Mouse (Mus musculus) neural tube, embryonic 11.5 days (tissue): ENCODE results near the gene Angptl1. TPM values are rescaled to one million over a fixed set of nuclear protein-coding genes. Genes with fewer than 3 reads are reported as not detected.

Source experiments
- ATAC-seq: fragments of 200-750 bp; cut with Nextera tagmentation; 2 replicates; pipeline ENCODE4 v1.8.0; 2017; ENCODE audit warnings: moderate number of reproducible peaks, mild to moderate bottlenecking, moderate TSS enrichment, moderate library complexity; ENCODE audit not compliant: insufficient read depth, low FRiP score, low TSS enrichment
- DNase-seq: peaks from one replicate; pipeline ENCODE4 v3.0.0-alpha.2; 2015; ENCODE audit warnings: low spot score
- H3K27ac ChIP-seq: fragments of 300-500 bp; sonication (generic); 2 replicates; pipeline ENCODE4 v1.5.1; 2014; ENCODE audit warnings: low read depth, mild to moderate bottlenecking, low read length
- H3K27me3 ChIP-seq: fragments of 300-500 bp; sonication (generic); 2 replicates; pipeline ENCODE4 v1.6.1; 2014; ENCODE audit warnings: mild to moderate bottlenecking, low read length, mixed read lengths; ENCODE audit not compliant: control insufficient read depth, insufficient read depth
- H3K36me3 ChIP-seq: fragments of 300-500 bp; sonication (generic); 2 replicates; pipeline ENCODE4 v1.6.1; 2014; ENCODE audit warnings: mild to moderate bottlenecking, low read length, moderate library complexity, mixed read lengths; ENCODE audit not compliant: control insufficient read depth, insufficient read depth
- H3K4me1 ChIP-seq: fragments of 300-500 bp; sonication (generic); 2 replicates; pipeline ENCODE4 v1.6.1; 2014; ENCODE audit warnings: low read length, mixed read lengths; ENCODE audit not compliant: control insufficient read depth, insufficient read depth
- H3K4me2 ChIP-seq: fragments of 300-500 bp; sonication (generic); 2 replicates; pipeline ENCODE4 v1.6.1; 2014; ENCODE audit warnings: low read depth, mild to moderate bottlenecking, moderate library complexity
- H3K4me3 ChIP-seq: fragments of 300-500 bp; sonication (generic); 2 replicates; pipeline ENCODE4 v1.5.1; 2014; ENCODE audit warnings: low read depth, low read length
- H3K9ac ChIP-seq: fragments of 300-500 bp; sonication (generic); 2 replicates; pipeline ENCODE4 v1.6.1; 2014; ENCODE audit warnings: mild to moderate bottlenecking, low read length
- H3K9me3 ChIP-seq: fragments of 300-500 bp; sonication (generic); 2 replicates; pipeline ENCODE4 v1.6.1; 2016; ENCODE audit warnings: low read length; ENCODE audit not compliant: control insufficient read depth
- WGBS: fragments of 180-500 bp; shearing (Covaris S2); extraction: QIAGEN DNeasy Blood & Tissue Kit; methylation state at CpG from one replicate; pipeline ENCODE4 v1.1.7; 2014; 5-methylcytosine and 5-hydroxymethylcytosine counted together
- polyA plus RNA-seq: library from polyadenylated mRNA; unstranded; fragments of >200 nt; fragmentation: Nextera tagmentation; extraction: Ambion mirVana; gene quantifications from 2 replicates; pipeline ENCODE4 v1.2.1, GENCODE M21; 2014

Angptl1 gene
- 9.5 and 13.0 TPM in 2 replicates for polyA plus RNA-seq

DNA sequence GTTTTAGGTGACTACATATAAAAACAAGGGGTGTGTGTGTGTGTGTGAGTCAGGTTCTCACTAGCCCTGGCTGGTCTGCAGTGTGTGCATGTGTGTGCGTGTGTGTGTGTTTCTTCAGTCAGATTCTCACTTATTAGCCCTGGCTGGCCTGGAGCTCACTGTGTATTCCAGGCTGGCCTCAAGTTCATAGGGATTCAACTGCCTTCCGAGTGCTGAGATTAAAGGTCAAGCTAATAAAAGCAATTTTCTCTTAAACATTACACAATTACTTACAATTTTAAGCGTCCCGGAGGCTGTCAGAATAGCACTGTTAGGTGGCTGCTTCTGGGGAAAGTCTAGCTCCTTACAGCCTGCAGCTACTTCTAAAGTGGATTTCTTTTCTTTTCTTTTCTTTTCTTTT is at the start of gene Angptl1:
Gene Angptl1, plus strand, starts transcription at position 386 of the 400 bp plus-strand sequence.
- H3K9me3 ChIP-seq = no peaks in the 10 kb centered on the region
- 49% methylated on average over 4 of the region's 4 CpGs for WGBS
- 0 out of 2 replicates have a peak within 1 kb of the TSS, but pooled peaks have one; percentile 9 for H3K27ac ChIP-seq
- ATAC-seq = no peak
- H3K4me2 ChIP-seq = peak within 1 kb of the TSS; percentile 1; the same call in 1 of the 2 replicates
- H3K36me3 ChIP-seq = no peaks in the 10 kb centered on the region
- peaks cover 9% of the 10 kb centered on the region; the same call in 1 of the 2 replicates for H3K4me1 ChIP-seq
- no peaks in the 10 kb centered on the region for H3K27me3 ChIP-seq
- no peak within 1 kb of the TSS for H3K9ac ChIP-seq
- no peak for DNase-seq
- 0 out of 2 replicates have a peak within 1 kb of the TSS, but pooled peaks have one; percentile 0 for H3K4me3 ChIP-seq

- WGBS = 3% methylated on average over 5 of the region's 5 CpGs
- Histone ChIP-seq H3K27me3 (no peaks in the 10 kb centered on the region), H3K4me2 (no peak overlapping the region), H3K4me1 (peaks cover 20% of the 10 kb centered on the region), H3K9me3 (no peaks in the 10 kb centered on the region), H3K27ac (peak overlapping the region; percentile 61), H3K36me3 (no peaks in the 10 kb centered on the region), H3K4me3 (no peak overlapping the region), H3K9ac (no peak overlapping the region)
- DNase-seq = peak; percentile 48
- peak; percentile 59 for ATAC-seq
Measured at GRCm38 (mm10) chr1:156789844-156790490, 48.4 kb upstream of the Angptl1 start.

GRCm38 (mm10) chr1:156796251-156796650 is 42.1 kb upstream of the Angptl1 start:
- Histone ChIP-seq H3K4me2 (no peak overlapping the region), H3K9me3 (no peaks in the 10 kb centered on the region), H3K27me3 (no peaks in the 10 kb centered on the region), H3K4me1 (peaks cover 2% of the 10 kb centered on the region; the same call in 1 of the 2 replicates), H3K9ac (no peak overlapping the region), H3K4me3 (no peak overlapping the region), H3K36me3 (no peaks in the 10 kb centered on the region), H3K27ac (no peak overlapping the region)
- DNase-seq (no peak), ATAC-seq (no peak)
- WGBS = 51% methylated on average over 9 of the region's 9 CpGs

GRCm38 (mm10) chr1:156801276-156801675 is 37.1 kb upstream of the Angptl1 start:
- ATAC-seq = no peak
- Histone ChIP-seq H3K9me3 (no peaks in the 10 kb centered on the region), H3K4me3 (no peak overlapping the region), H3K9ac (no peak overlapping the region), H3K27ac (no peak overlapping the region), H3K4me1 (0 out of 2 replicates have a peak, but pooled peaks cover under 1% of the 10 kb centered on the region), H3K4me2 (no peak overlapping the region), H3K27me3 (no peaks in the 10 kb centered on the region), H3K36me3 (no peaks in the 10 kb centered on the region)
- DNase-seq = no peak
- 65% methylated on average over 6 of the region's 6 CpGs for WGBS

DNA sequence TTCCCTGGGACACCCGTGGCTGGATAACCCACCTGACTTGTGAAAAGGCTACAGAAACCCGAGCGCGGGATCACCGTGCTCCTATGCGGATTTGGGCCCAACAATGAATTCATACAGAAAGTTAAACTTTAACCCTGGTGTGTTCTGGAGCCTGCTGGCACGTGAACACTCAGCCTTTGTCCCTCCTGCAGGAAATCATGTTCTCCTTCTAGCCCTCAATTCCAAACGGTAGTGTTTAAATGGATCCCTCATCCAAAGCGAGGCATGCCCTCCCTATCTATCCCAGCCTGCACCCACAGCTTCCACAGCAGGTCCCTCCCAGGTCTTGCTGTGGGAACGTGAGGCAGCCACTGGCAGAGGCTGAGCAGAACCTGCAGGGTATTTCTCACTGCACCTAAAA is 30.0 kb upstream of the Angptl1 start:
- no peak overlapping the region for H3K9ac ChIP-seq
- H3K27ac ChIP-seq = no peak overlapping the region
- H3K9me3 ChIP-seq = no peaks in the 10 kb centered on the region
- H3K36me3 ChIP-seq = no peaks in the 10 kb centered on the region
- WGBS = 46% methylated on average over 10 of the region's 10 CpGs
- no peaks in the 10 kb centered on the region for H3K27me3 ChIP-seq
- ATAC-seq = no peak
- DNase-seq = no peak
- no peak overlapping the region for H3K4me3 ChIP-seq
- H3K4me1 ChIP-seq = 0 out of 2 replicates have a peak, but pooled peaks cover 2% of the 10 kb centered on the region
- H3K4me2 ChIP-seq = no peak overlapping the region

DNA sequence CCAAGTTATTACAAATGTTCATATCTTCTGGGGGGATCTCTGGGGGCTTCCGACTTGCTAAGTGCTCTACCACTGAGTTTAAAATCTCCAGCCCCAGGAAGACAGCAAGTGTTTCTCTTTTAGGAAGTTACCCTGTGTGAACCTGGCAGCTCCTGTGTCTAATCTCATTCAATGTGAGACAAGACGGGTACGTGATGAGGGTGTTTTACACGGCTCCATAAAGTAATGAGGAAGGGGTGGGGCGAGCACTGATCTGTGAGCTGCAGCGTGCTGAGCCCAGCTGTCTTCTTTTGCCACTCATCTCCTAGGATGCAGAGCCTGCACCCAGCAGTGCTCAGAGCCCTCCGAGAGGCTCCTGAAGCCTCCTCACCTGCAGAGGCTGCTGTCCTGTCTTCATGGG is 26.4 kb upstream of the Angptl1 start:
- no peak overlapping the region for H3K4me3 ChIP-seq
- H3K27me3 ChIP-seq = no peaks in the 10 kb centered on the region
- H3K36me3 ChIP-seq = no peaks in the 10 kb centered on the region
- 0 out of 2 replicates have a peak, but pooled peaks cover 2% of the 10 kb centered on the region for H3K4me1 ChIP-seq
- DNase-seq = no peak
- no peak overlapping the region for H3K4me2 ChIP-seq
- 69% methylated on average over 7 of the region's 7 CpGs for WGBS
- ATAC-seq = no peak
- H3K9me3 ChIP-seq = no peaks in the 10 kb centered on the region
- no peak overlapping the region for H3K27ac ChIP-seq
- H3K9ac ChIP-seq = no peak overlapping the region

DNA sequence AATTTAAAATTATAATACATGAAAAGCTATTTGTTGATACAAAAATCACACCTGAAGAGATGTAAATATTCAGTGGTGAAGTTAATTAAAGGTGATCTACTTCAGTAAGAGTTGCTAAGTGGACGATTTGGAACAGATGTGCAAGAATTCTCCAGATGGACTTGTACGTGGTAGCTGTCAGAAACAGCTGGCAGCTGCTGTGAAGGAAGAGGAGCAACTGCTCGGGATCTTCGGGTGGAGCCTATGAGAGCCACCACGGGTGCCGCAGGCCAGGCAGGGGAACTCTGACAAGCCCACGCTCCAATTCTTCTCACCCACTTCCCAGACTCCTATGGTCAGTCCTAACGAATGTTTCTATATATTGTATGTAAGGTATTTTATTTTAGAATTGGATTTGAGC is 25.6 kb upstream of the Angptl1 start:
- DNase-seq (no peak), ATAC-seq (no peak)
- Histone ChIP-seq H3K9ac (no peak overlapping the region), H3K4me1 (0 out of 2 replicates have a peak, but pooled peaks cover 2% of the 10 kb centered on the region), H3K9me3 (no peaks in the 10 kb centered on the region), H3K27ac (no peak overlapping the region), H3K4me2 (no peak overlapping the region), H3K27me3 (no peaks in the 10 kb centered on the region), H3K4me3 (no peak overlapping the region), H3K36me3 (peaks cover 5% of the 10 kb centered on the region)
- WGBS = 74% methylated on average over 8 of the region's 8 CpGs

GRCm38 (mm10) chr1:156813485-156813884 is 24.9 kb upstream of the Angptl1 start:
- H3K36me3 ChIP-seq = peaks cover 11% of the 10 kb centered on the region

DNA sequence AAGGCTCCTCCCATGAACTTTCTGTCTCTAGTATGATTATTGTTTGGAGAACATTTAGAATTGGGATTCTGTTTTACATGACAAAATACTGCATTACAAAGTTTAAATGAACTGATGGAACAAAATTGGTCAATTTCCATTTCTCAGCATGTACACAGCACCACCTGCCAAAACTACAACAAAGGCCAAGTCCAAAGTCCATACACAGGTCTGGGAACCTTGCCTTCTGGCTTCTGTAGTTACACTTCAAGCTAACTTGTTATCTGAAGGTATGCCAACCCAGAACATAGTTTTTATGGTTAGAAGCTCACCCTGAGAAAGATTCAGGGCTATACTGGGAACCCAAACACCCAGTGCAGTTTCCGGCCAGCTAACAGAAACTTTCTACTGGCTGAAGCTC is 19.1 kb upstream of the Angptl1 start:
- Histone ChIP-seq H3K9ac (no peak overlapping the region), H3K27me3 (no peaks in the 10 kb centered on the region), H3K36me3 (peaks cover 11% of the 10 kb centered on the region), H3K27ac (no peak overlapping the region), H3K9me3 (no peaks in the 10 kb centered on the region), H3K4me1 (no peaks in the 10 kb centered on the region), H3K4me3 (no peak overlapping the region), H3K4me2 (no peak overlapping the region)
- WGBS = 97% methylated on average over 1 of the region's 1 CpGs
- DNase-seq = no peak
- ATAC-seq = no peak

More at GRCm38 (mm10) chr1:156813485-156813884, 24.9 kb upstream of the Angptl1 start:
- DNase-seq = no peak
- H3K9ac ChIP-seq = no peak overlapping the region
- H3K4me2 ChIP-seq = no peak overlapping the region
- H3K4me3 ChIP-seq = no peak overlapping the region
- 0 out of 2 replicates have a peak, but pooled peaks cover 2% of the 10 kb centered on the region for H3K4me1 ChIP-seq
- WGBS = 84% methylated on average over 6 of the region's 6 CpGs
- no peaks in the 10 kb centered on the region for H3K27me3 ChIP-seq
- no peaks in the 10 kb centered on the region for H3K9me3 ChIP-seq
- no peak for ATAC-seq
- H3K27ac ChIP-seq = no peak overlapping the region
